Mouse (Mus musculus): Measurements from ENCODE around the gene Cd63. TPM values are rescaled to one million over a fixed set of nuclear protein-coding genes. Genes with fewer than 3 reads are reported as not detected.

Cd63 gene
- 10 to 100 TPM; 74.2 to 79.4 TPM for total RNA-seq (2021)
- long read RNA-seq, transcript Cd63-201 (8 exons, 1,063 nt), result major isoform, 35 of 43 reads
- long read RNA-seq, partial matches to known transcripts, result 4 of 43 reads
- long read RNA-seq, other reads (novel, unspliced or antisense), result 4 of 43 reads

DNA sequence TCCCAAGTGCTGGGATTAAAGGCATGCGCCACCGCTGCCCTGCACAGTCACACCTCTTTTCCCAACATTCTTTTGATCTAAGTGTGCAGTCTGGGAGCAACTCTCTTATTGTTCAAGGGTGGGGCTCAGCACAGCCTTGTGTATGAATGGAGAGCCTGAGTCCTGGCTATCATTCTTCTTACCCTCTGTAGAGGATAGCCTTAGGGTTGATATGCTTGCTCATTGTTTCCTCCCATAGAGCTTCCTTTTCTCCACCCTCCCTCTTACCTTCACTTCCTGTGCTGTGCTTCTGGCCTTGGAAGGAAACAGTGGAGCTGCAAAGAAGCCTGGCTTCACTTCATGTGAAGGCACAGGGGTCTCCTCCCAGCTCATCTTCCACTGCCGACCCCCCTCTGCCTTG, at the start of gene Cd63:
Gene Cd63 (plus strand): TSS at position 292 of the 400 bp plus-strand sequence.
- DNase-seq (ENCODE audit: low spot score in 2 of 2), result no peak

DNA sequence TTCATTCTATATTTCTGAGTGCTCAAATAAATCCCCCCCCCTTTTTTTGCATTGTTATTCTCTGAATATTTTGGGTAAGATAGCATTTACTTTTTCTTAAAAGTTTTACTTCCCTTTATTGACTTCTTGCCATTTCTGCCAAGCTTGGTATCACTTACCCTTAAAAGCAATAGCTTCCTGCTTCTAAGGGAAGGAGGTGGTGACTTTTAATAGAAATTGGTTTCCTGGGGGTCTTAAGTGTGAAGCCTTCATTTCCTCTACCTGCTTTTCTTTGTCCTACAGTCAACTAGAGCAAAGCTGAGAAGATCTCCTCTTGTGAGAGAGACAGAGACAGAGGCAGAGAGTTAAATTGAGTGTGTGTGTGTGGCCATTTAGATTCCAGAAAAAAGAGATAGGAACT, 39.6 kb upstream of the Cd63 start:
- no peak for DNase-seq (ENCODE audit: low spot score in 2 of 2)

DNA sequence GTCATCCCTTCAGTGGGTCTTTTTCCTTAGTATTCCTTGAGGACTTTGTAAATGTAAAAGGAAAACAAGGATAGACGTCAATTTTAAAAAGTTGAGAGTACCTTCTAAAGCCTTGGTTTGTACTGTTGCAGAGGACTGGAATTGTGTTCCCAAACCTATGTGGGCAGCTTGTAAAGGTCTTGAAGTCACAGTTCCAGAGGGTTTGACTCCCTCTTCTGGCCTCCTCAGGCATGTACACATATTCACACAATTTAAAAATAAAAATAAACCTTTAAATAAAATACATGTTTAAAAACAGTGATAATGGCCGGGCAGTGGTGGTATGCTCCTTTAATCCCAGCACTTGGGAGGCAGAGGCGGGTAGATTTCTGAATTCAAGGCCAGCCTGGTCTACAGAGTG, 34.7 kb upstream of the Cd63 start:
- DNase-seq (ENCODE audit: low spot score in 2 of 2), result no peak

DNA sequence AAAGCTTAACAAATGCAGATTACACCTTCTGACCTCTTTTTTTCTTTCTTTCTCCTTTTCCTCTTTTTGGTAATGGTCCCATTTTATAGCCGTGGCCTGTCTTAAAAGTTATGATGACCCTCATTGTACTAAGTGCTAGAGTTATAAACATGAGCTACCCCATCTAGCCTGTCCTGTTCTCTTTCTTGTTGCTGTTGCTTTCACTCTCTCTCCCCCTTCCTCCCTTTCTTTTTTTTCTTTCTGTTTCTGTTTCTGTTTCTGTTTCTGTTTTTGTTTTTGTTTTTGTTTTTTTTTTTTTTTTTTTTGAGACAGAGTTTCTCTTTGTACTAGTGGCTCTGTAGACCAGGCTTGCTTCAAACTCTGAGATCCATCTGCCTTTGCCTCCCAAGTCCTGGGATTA, 34.3 kb upstream of the Cd63 start:
- DNase-seq (ENCODE audit: low spot score in 2 of 2), result no peak

DNA sequence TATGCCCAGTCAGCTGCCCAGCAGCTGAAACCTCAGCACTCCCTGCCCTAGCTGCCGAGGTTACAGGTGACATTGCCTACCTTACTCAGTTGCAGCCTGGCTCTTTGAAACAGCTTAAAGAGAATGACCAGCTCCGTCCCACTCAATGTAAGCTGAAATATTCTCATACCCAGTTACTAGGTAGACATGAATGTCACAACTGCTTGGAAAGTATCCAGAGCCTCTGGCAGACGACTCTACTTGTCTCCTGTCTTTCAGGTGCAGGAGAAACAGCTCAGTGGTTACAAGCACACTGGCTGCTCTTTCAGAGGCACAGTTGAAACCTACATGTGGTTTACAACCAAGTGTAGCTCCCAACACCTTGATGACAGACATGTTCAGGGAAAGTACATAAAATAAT, 30.4 kb upstream of the Cd63 start:
- DNase-seq (ENCODE audit: low spot score in 2 of 2), result no peak

DNA sequence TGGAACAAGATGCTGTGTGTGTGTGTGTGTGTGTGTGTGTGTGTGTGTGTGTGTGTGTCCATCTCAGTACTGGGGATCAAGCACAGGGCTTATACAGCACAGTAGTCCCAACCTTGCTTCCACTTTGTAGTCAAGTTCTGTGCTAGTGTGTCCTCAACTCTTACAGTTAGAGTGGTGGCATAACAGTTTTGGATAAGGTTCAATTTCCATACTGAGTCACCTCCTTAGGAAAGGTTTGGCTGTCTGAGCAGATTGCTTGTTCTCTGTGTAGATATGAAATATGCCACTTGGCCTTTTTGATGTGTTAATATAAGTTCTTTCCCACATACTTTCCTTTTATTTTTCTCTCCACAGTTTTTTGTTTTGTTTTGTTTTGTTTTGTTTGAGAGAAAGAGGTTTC, 22.5 kb upstream of the Cd63 start:
- no peak for DNase-seq (ENCODE audit: low spot score in 2 of 2)

DNA sequence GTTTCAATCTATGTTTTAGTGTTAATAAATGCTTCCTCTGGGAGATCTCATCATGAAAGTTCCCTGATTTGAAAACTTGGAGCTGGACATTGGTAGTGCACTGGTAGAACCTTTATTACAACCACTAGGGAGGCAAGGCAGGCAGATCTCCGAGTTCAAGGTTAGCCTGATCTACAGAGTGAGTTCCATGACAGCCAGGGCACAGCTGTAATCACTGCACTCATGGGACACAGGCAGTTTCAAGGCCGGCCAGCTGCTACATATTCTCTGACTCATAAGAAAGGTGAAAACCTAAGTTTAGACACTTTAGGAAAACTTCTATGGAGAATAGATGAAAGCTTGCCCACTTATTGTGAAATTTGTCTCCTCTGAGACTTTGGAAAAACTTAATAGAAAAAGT, 22.0 kb upstream of the Cd63 start:
- DNase-seq (ENCODE audit: low spot score in 2 of 2), result no peak

DNA sequence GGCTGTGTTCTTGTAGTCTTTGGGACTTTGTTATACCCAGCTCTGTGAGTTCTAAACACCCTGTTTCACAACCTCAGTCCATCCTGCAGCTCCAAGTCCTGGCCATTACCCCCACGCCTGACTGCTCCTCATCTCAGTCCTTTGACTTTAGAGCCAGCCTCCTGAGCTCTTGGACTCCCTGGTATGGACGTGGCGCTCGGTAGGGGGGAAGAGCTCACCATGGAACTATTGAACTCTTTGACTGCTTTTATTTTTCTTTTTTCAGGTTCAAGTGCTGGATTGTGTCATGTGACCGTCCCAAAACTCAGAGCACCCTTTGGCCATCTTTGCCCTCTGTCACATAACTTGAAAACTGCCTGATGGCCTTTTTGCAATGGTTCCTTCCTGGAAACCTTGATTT, 18.7 kb upstream of the Cd63 start:
- no peak for DNase-seq (ENCODE audit: low spot score in 2 of 2)

DNA sequence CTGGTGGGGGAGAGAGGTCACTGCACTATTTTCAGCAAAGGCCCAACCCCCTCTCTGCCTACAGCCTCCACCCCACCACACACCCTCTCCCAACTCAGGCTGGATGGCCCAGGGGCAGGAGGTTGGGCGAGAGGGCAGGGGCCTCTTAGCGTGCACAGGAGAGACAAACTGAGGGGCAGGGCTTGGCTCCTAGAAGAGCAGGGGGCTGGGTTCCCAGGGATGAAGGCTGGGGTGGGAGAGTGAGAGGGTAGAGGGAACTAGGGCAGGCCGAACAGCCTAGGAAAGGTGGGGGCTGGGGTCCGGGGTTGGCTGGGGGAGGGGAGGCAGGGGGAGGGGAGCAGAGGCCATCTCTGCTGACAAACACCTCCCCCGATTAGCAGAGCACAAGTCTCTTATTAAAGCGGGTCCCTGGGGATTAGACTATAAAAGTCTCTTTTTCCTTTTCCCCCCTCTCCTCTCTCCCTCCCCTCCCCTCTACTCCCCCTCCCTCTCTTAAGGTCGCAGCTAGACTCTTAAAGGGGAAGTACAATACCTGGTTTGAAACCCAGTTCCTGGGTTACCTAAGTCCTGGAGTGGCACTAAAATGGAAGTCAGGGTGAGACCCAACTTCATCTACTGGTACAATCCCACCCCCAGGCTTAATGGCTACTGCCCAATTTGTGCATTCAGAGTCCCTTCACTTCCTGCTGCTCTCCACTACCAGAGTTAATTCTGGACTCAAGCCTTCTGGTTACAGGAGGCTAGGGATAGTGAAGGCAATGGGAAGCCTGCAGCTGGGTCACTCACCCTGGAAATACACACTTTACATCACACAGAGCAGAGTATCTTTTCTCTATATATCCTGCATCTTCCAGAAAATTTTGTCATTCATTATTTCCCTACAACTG, 11.6 kb upstream of the Cd63 start:
- no peak for DNase-seq (ENCODE audit: low spot score in 2 of 2)

DNA sequence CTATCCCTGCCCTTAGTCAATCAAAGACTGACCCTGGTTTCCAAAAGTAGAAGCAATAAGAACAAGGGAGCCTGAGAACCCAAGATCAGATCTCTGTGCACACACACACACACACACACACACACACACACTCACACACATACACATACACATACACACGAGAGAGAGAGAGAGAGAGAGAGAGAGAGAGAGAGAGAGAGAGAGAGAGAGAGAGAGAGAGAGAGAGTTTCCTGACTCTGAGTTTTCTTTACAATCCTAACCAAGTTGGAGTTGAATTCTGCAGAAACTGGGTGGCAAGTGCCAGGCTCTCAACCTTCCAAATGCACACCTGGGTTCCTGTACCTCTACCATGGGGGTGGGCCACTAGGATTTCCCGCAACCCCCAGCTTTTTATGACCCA, 10.9 kb upstream of the Cd63 start:
- DNase-seq (ENCODE audit: low spot score in 2 of 2), result no peak

DNA sequence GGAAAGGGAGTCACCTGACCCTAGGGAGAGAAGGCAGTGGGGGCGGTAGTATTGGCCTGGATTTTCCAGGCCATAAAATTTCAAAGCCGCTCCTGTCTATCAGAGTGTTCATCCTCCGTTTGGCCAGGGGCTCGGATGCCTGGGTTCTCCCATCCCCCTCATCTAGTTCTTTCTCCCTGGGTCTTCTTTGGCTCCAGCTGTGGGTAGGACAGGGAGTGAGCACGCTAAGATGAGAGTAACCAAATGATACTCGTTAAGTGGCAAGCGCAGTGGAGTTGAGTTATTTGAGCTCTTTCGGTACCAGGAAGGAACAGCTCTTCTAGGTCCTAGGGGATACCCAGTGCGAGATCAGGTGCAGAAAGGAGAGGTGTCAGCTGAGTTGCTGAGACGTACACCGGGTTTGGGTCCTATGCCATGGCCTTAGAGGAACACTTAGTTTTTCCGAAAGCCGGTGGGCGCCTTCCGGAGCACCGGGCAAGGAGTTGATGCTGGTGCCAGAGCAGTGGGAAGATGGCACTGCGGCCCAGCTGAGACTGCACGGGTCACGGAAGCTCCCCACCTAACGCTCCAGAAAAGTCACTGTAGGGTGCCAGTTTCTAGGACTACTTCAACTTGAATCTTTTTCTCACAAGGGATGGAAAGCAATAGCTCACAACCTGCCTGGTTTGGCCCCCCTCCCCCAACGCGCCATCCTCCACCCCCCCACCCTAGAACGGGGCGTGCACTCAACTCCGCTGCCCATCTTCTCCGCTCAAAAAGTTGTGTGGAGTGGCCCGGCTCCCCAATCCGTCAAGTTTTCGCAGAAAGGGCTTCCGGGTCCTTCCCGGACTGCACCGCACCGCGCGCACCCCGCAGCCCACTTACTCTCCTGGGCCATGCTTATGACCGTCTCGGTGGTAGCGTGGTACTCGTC, 10.2 kb upstream of the Cd63 start:
- DNase-seq (ENCODE audit: low spot score in 2 of 2), result no peak

DNA sequence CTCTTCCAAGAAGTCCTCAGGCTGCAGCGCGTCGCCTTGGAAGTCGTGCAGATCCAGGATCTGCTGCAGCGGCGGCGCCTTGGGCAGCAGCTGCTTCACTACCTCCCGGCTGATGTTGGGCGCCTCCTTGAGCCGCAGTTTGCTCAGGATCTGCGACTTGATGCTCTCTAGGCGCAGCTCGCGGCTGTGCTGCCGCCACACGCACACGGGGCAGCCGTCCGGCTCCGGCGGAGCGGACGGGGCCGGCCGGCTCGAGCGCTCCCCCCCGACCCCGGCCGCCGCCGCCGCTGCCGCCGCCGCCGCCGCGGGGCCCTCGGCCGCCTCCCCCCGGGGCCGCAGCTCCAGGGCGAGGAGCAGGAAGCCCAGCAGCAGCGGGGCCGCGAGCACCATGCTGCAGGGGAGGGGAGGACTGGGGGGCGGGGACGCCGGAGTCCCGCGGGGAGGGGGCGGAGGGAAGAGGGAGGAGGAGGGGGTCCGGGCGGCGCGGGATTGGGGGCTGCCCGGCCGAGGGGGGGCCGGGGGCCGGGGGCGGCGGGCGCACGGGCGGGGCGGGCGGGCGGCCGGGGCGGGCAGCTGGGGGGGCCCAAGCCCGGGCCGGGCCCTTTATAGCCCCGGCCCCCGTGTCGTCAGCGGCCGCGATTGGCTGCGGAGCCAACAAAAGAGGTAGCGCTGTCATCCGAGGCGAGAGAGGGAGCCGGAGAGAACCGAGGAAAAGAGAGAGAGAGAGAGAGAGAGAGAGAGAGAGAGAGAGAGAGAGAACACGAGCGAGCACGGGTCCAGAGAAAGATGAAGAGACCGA, 9.3 kb upstream of the Cd63 start, which contains the start of gene Gdf11:
Gene Gdf11 (minus strand): TSS at position 423 of the 799 bp plus-strand sequence.
- peak in 1 of 2 experiments; percentile 61 for DNase-seq (ENCODE audit: low spot score in 2 of 2)

DNA sequence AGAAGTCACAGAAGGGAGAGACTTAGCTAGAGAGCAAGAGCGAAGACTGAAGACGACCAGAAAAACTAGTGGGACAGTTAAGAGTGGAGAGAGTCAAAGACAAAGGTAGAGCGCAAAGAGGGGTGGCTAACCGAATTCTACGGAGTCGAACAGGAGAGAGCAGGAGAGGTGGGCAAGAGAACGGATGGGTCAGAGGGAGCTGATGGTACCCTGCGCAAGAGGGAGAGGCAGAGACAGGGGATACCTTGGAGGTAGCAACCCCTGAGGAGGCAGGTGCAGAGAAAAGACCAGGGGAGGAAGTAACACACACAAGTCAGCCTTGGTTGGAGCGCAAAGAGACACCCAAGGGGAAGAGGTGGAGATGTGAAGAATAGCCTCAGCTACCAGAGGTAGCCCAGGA, 8.5 kb upstream of the Cd63 start:
- DNase-seq (ENCODE audit: low spot score in 2 of 2), result no peak

DNA sequence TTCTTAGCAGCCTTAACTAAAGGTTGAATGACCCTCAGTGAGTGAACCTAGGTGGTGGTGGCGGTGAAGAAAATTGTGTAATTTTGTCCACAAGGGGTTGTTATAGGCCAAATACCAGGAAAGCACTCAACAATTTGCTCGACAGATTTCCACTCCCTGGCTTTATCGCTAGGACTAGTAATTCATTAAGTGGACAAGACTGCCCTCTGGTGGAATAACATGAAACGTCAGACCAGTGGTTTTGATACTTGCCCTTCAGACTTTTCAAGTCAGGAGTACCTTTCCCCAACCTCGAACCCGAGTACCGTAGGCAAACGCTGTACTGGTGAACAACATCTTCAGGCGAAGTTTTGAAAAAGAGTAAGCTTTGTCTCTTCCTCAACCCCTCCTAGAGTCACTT, 5.4 kb upstream of the Cd63 start:
- DNase-seq (ENCODE audit: low spot score in 2 of 2), result peak; percentile 63 to 94

DNA sequence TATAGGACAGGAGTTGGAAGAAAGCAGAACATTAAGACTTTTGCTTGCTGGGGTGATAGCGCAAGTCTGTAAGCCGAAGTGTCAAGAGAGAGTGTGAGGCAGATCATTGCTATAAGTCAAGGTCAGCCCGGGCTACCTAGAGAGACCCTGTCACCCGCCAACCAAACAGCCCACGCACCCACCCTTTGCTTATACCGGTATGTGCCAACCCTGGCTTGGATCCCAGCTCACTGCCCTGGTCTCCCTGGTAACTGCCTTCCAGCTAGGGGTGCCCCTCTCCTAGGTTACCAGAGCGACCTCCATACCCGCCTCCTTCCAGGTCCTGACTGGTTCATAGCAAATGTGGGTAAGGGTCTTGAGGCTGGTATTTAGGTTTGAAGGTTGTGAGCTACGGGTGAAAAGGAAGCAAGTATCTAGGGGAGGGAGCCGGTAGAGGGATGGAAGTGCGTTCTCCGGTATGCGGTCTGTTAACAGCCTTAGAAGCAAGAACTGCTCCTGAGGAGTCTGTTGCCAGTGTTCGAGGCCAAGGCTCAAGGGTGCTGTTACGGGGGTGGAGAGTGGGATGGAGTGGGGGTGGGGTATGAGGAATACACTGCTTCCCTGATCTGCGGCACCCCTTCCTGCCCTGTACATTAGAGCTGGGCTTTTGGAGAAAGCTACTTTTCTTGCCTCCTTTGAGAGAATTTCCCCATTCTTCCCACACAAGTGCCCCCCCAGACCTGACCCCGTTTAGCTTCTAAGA, 4.7 kb upstream of the Cd63 start:
- DNase-seq (ENCODE audit: low spot score in 2 of 2), result peak in 1 of 2 experiments; percentile 71

DNA sequence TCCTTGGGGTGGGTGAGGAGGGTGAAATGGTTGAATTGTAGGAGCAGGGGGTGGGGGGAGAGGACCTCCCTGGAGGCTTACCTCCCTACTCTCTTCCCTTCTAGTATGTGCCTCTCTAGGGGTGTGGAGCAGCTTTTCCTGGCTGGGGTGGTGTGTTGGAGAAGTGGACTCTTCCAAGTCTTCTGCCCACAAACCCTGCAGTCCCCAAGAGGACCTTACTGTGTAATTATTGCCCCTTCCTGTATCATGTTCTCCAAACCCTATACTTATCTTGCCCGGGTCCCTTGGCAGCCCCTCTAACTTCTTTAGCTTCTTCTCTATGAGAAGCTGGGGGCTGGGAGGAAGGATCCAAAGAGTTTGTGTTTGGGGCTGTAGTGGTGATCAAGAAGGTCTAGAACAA, 4.0 kb upstream of the Cd63 start:
- no peak for DNase-seq (ENCODE audit: low spot score in 2 of 2)

DNA sequence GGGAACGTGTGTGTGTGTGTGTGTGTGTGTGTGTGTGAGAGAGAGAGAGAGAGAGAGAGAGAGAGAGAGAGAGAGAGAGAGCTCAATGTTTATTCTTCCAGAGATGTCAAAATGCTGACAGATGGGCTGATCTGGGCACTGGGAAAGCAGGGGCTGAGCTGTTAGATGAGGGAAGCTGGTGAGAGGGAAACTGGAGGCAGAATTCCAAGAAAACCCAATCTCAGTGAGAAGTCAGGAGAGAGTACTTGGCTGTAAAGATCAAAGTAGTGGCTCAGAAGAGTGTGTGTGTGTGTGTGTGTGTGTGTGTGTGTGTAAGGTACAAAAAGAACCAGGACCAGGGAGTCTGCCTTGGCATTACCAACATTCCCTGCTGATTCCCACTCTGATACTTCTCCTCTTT, 3.3 kb upstream of the Cd63 start:
- peak in 1 of 2 experiments; percentile 62 for DNase-seq (ENCODE audit: low spot score in 2 of 2)

DNA sequence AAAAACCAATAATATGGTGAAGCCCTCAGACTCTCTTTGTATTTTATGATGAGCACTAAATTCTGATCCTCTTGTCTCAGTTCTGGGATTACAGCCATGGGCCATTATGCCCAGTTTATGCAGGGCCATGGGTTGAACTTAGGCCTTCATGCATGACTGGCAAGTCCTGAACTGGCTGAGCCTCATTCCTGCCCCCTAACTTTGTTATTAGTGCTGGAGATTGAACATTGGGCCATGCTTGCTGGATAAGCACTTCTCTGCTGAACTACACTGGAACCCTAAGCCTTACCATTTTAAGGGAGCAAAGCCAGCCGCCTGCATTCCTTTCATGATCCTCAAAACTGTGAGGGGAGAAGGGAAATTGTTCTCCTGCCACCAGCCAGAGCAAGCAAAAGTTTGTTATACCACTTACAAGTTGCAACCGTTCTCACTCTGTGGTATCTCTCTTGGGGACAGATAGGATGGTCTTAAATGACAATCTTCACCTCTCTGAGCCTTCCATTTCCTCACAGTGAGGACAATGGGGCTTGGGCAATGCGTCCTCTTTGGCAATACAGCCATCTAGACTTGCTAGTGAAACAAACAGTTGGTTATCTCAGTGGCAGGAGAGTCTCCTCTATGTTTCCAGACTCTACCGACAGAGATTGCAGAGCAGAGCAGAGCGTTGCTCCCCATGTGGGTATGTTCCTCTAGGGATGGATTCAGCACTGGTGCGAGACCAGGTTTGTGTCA, 864 bp upstream of the Cd63 start:
- DNase-seq (ENCODE audit: low spot score in 2 of 2), result no peak

DNA sequence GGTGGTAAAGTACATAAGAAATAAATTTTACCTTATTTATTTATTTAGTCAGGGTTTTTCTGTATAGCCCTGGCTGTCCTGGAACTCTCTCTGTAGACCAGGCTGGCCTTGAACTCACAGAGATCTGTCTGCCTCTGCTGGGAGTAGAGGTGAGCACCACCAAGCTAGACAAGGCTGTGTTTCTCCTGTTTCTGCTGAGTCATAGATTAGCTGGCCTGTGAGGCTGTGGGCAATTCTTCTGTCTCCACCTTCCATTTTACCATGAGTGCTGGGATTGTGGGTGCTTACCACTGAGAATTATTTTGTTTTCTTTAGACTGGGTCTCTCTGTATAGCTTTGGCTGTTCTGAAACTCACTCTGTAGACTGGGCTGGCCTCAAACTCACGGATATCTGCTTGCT, 620 bp downstream of the Cd63 start:
- no peak for DNase-seq (ENCODE audit: low spot score in 2 of 2)

All from layer of hippocampus, adult 18-20 months (tissue).